Mouse (Mus musculus) gonadal fat pad, adult 2 months (tissue): Measurements from ENCODE around the gene Gm28047. TPM values are rescaled to one million over a fixed set of nuclear protein-coding genes. Genes with fewer than 3 reads are reported as not detected.

Source experiments
- DNase-seq: peaks from one replicate; pipeline ENCODE4 v3.0.0-alpha.2; 2012; ENCODE audit warnings: low read depth
- polyA plus RNA-seq: library from polyadenylated mRNA; depleted of rRNA; stranded (reverse); fragments of >200 nt; gene quantifications from 2 replicates; pipeline ENCODE4 v1.2.3, GENCODE M21; 2012

Gene Gm28047
- polyA plus RNA-seq, 1 experiment: not detected

DNA sequence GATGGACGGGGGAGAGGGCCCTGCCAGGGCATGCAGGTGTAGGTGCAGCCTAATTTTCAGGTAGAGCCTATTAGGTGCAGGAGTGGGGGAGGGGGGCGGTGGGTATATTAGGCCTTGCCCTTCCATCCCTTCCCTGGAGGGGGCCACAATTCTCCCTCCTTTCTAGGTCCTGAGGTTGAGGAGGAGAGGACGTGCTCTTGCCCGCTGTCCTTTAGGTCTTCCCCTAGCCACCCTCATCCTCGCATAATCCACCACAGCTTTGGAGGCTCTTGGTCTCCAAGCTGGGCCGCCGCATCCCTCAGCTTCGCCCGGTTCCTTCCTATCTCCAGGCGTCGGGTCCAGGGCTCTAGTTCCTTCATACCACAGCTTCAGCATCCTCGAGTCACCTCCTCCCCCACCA lies 108.6 kb downstream of the Gm28047 start:
- DNase-seq: no peak

DNA sequence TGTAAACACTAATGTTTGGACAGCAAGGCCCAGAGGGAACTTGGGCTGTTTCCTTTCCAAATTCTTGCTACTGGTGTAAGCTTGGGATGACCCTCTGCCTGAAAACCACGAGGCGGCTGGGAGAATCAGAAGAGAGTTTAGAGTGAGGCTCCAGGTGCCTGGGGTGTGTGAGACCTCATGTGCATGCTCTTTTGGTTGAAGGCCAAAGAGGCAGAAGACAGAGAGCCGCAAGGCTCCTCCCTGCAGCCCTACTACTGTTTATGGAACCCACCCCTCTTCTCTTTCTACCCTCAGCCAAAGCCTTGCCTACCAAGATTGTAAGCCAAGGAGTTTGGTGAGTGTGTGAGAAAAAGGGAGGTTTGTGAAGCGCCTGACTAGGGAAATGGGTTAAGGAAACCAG lies 109.1 kb downstream of the Gm28047 start:
- DNase-seq: no peak

DNA sequence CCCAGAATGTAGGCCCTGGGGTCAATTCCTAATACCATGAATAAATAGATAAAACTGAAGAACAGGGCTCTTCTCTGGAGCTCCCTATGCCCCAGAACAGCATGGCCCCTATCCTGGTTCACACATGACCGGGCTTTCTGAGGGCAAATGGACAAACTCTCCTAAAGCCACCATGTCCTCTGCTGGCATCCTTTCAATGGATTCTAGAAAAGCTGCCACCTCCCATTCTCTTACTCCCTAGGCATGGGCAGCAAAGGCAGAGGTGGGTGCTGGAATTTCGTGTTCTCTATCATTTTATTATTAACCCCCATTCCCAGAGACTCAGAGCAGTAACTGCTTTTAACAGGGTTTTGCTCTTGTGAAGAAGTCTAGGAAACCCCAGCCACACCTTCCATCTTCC lies 109.6 kb downstream of the Gm28047 start:
- no peak for DNase-seq

DNA sequence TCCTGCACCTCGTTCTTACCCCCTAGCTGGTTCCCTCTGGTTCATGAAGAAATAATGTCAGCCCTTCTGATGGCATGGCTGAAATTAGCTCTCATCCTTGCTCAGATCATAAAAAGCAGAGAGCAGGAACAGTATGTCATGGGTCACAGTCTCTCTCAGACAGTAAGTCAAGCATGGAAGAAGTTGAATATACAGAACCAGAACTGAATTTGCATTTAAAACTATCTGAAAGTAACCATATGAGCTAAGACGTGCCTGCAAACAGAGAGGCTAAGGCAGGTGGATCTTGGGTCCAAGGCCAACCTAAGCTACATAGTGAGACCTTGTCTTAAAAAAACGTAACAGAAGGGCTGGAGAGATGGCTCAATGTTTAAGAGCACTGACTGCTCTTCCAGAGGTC lies 111.9 kb downstream of the Gm28047 start:
- DNase-seq: no peak

DNA sequence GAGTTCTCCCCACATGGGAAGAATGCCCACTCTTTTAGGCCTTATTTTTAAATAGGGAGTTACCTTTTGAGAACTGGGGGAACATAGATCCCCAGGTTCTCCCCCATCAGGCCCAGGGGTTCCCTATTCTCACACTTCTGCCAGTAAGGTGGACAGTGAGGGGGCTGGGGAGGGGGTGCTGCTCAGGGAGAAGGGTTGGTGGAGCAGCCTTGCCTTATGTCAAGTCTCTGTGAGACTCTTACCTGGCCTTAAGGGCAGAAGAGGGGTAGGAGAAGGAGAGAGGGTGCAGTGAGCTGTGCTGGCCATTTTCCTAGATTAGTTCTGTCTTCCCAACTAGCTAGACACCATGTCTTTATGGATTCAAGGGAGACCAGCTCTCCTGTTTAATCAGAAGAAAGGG lies 112.4 kb downstream of the Gm28047 start:
- DNase-seq: no peak

DNA sequence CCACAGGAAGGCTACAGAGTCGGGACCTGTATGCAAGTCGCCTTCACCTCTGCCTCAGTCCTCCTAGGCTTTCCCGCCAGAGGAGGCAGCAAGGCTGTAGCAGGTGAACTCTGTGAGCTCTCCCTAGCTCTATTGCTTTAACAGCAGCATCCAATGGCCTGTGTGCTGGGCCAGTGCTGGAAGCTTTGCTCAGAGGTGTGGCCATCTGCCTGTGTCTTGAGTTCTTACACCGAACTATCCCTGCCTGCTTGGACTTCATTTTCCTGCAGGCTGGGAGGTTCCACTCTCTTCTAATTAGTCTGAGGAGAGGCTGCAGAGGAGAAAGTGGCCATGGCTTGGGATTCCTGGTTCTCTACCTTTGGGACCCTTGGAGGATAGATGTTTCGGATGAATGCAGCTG lies 112.9 kb downstream of the Gm28047 start:
- no peak for DNase-seq

DNA sequence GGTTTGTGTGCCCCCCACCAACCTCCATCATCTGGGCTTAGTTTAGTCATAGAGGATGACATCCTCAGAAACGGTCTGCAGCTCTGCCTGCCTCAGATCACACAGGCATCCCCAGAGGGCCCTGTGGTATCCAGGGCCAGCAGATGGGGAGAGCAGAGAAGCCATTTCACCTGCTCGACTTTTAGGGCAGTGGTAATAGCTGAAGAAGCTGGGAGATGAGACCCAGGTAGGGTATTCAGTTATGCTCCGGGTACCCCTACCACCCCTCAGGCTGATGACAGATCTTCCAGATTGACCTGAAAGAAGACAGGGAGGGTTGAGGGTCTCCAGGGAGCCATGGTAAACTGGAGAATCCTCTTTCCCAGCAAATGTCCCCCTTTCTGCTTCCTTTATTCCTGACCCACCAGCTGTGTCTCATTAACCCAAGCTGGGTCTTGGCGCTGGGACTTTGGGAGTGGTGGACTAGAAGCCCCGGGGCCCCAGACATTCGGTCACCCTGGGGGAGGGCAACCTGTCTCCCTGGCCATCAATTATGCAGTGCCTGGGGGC lies 113.5 kb downstream of the Gm28047 start:
- no peak for DNase-seq

DNA sequence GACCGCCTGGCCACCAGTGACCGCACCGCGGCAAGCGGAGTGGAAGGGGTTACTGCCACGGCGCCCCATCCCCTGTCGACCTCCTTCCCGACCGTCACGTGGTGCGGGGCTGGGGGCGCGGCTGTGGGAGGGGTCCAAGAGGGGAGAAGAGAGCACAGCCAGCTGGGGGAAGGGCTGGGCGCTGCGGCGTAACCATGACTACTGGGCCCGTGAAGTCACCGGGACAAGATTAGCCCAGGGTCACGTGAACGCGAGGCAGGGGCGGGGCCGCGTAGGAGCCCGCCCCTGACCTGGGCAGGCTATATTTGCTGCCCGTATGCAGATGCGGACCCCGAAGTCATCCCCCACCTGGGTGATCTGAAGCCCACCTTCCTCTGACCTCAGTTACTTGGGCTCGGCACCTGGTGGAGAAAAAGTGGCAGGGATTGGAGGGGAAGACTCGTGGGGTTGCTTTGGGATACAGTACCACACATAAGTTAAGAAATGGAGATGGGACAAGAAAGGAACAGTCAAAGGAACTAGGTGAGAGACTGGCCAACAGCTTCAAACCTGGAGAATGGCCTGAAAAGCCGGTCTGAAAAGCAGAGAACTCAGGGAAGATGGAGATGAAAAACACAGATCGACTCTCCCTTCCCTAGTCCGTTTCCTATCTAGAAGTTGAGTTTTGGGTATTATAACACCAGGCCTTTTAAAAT lies 114.1 kb downstream of the Gm28047 start:
- no peak for DNase-seq

DNA sequence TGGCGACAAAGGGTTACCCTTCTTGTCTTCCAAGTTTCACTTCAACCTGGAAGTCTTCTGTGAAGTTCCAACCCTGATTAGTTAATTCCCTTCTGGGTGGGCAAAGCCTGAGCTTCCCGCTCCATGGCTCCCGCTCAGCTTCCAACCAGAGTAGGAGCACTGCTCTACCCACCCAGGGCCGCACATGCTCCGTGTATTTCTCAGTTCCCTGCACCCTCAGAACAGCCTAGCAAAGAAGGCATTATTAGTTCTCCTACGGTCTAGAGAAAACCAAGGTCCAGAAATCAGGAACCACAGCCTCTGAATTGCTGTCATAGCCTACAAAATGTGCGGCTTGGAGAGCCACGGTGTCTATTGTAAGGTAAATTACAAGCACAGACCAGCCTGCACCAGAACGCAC lies 114.8 kb downstream of the Gm28047 start:
- no peak for DNase-seq

DNA sequence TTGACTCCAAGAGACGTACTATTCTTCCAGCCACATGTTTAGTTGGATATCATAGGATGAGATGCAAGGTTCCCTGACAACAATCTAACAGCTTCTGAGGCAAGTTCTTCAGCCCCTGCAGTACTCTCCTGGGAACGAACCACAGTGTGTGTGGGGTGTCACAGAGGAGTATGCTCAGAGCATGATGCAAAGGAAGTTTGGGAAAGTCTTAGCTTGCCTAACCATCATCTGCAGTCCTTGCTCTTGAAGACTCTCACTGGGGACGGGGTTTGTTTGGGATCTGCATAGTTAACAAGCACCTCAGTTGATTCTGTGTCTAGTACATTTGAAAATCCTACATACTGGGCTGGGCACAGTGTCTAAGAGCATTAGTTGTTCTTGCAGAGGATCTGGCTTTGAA lies 116.5 kb downstream of the Gm28047 start:
- DNase-seq: no peak

DNA sequence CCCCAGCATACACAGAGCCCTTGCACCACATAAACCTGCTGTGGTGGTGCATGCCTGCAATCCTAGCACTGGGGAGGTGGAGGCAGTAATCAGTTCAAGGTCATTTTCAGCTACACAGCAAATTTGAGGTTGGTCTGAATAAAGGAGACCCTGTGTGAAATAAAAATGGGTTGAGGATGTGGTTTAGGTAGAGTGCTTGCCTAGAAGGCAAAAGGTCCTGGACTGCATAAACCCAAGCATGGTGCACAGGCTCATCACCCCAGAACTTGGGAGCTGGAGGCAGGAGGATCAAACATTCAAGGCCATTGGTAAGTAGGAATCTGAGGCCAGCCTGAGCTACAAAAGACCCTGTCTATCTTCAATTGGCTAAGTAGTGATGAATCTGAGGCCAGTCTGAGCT lies 117.3 kb downstream of the Gm28047 start:
- no peak for DNase-seq

DNA sequence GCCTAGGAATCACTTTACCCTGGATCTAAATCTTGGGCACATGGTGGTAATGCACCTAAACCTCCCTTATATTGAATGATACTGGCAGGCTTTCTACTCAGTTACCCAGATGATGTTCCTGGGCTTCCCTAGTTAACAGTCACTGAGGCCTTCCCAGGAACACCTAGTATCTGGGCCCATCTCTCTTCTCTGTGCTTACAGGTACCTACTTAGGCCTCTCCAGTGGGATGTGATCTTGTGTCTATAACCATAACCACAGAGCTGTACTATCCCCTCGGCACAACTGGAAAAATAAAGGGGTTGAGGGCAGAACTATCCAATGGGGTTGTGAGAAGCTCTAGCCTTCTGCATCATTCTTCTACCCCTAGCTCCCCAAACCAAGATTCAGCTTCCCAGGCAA lies 118.0 kb downstream of the Gm28047 start:
- DNase-seq: no peak

DNA sequence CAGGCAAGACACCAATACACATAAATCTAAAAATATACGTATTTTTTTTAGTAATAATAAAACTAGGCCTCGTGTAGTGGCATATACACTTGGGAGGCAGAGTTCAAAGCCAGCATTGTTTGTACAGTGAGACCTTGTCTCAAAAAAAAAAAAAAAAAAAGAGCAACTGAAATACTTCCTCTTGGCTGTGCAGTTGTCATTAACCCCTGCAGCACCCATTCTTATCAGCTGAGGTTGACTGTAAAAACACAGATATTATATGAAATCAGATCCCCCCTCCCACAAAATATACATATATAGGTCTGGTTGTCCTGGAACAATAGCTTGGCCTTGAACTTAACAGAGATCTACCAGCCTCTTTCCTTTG lies 118.4 kb downstream of the Gm28047 start:
- DNase-seq: no peak

DNA sequence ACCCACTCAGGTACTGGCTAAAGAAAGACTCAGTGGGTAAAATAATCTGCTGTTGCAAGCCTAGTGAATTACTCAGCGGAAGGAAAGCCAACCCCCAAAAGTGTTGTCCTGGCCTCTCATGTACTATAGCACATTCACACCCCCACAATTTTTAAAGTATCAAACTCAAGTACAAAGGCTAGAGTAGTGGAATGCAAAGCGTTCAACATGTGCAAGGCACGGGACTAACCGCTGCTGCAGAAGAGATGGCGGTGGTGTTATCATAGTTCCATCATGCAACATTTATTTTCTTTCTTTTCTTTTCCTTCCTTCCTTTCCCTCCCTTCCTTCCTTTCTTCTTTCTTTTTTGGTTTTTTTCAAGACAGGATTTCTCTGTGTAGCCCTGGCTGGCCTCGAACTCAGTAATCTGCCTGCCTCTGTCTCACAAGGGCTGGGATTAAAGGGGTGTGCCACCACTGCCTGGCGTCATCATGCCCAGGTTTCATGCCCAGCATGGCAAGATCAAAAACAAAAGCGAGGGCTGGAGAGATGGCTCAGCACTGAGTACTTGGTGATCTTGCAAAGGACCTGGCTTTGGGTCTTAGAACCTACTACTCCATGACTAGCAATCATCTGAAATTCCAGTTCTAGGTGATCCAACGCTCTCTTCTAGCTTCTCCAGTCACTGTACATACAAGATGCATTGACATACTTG lies 119.0 kb downstream of the Gm28047 start:
- no peak for DNase-seq

DNA sequence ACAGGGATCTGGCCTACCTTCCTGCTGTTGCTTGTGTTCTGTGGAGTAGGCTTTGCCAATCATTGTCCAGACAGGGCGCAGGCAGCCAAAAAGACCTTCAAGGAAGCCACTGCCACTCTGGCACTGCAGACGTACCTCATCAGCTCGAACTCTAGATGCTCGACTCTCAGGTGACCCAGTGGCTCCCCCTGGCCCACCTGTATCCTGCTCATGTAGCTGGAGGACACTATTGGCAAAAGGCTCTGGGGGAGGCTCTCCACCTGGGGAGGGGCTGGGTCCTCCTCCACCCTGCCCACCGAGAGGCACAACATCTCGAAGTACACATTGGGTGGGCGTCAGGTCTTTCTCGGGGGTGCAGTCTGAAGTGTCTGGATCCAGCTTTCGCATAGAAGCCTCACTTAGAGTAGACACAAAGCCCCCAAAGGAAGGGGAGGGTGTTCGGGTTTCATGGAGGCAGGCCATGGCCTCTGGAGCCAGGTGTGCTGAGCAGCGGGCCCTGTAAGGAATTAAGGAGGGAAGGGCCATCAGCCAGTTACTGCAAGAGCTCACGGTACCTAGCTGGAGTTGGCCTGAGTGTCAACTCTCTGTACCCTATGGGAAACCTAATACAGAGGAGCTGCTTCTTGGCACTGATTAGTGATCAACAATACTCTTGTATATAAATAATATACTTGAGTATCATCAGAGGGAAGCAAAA lies 119.6 kb downstream of the Gm28047 start:
- DNase-seq: no peak

DNA sequence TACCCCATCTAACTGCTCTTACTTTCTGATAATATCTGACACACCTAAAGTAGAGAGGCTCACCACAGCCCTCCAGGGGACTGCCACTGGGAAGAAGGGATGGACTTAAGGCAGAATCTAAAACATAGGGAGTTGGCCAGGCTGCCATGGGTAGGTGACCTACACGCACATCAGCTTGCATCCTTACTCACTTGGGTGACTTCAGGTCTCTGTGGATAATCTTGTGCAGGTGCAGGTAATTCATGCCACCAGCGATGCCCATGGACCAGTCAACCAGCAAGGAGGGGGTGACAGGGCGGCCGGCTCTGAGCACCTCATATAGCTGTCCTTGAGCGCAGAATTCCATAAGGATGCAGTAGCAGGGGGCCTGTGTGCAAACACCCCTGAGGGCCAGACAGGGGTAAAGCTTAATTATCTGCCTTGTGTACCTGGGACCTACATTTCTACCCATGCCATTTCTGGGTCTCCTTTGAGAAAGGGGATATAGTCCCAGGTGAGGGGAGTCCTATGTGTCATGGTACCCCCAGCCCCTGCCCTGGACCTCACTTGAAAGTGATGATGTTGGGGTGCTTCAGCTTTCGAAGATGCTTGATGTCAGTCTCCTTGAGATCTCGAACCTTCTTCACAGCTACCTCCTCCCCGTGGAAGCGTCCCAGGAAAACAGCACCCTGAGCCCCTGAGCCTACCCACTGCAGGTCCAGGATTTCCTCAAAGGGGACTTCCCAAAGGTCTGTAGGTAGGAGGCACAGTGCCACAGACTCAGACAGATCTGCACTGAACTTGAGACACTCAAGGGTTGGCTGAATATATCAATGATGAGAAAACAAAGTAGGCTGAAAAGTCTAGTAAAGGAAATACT lies 120.7 kb downstream of the Gm28047 start:
- no peak for DNase-seq

DNA sequence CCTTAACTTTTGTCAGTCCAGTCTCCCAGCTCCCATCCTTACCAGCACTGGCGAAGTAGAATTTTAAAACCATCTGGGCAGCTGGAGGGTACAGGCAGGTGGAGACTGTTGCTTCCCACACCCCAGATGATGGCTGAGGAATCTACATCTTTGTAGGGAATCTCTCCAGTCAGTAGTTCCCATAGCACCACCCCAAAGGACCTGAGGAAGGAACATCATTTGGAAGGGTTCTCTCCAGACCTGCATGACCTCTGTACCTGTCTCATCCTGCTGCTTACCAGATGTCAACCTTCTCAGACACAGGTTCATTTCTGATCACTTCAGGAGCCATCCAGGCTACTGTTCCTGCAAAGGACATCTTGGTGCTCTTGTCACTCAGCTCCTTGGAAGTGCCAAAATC lies 121.4 kb downstream of the Gm28047 start, which contains the start of gene Gm10337:
TSS of gene Gm10337 (plus strand) at position 276 of the 400 bp plus-strand sequence.
- DNase-seq: no peak

DNA sequence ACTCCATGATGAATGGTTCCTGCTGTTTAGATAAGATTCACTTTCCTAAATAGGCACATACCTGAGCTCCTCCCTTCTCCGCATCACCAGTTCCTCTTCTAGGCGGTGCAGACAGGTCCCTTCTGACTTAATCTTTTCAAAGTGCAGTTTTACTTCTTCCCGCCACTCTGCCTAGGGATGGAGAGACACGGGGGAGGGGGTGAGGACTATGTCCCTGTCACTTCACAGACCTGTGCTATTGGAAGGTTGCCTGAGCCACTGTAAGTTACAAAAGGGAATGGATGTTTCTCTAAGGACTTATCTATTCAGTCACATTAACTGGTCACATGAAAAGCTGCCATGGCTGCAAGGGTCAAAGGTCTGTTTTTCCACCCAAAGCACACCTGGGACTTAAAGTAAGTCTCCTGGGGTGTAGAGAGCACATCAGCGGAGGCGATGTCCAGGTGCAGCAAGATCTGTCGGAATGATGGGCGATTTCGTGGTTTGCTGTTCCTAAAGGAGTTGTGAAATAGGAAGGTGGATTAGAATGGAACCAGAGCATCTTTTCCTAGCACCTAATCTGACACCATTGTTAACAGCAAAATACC lies 122.5 kb downstream of the Gm28047 start:
- no peak for DNase-seq

DNA sequence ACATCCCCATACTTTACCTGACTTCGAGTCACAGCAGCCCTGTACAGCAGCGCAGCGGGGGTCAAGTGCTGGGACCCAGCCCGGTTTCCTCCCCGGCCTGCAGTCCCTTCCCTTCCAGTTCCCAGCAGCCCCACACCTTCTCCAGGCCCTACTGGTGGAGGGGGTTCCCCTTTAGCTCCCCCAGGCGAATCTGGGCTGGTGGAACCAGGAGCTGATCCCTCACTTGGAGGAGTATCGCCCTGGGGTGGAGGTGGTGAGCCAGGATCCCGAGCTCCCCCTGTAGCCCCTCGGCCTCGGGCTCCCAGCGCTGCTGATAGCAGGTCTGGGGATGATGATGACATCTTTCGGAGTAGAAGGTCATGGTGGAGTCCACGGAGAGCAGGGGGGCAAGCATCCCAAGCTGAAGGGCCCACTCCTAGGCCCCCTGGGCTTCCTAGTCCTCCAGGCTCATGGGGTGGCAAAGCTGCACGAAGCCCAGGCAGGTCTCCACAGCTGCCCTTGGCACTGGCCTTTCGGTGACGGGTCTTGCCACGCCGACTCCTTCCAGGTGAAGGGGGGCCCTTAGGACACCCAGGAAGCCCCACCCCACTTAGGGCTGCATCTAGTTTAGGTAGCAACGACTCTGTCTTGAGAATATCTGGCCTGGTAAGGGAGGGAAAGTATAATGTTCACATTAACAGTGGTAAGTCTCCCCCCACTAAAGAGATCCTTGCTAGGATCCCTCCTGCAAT lies 123.6 kb downstream of the Gm28047 start:
- DNase-seq: no peak

DNA sequence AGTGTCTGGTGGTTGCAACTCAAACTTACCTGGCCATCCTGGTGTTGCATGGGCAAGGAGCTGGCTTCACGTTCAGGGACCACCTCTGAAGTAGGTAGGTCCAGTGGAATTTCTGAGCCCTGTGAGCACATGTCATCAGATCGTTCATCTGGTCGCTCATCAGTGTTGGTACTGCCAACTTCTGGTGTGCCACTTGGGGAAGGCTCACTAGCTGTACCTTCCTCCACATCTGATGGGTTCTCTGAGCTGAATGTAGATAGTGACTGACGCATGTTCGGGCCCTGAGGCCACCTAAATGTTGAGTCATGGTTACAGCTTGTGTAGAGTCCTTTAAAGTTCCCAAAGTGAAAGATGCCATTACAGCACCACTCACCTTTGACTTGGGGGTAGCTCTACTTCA lies 124.4 kb downstream of the Gm28047 start:
- DNase-seq: no peak

DNA sequence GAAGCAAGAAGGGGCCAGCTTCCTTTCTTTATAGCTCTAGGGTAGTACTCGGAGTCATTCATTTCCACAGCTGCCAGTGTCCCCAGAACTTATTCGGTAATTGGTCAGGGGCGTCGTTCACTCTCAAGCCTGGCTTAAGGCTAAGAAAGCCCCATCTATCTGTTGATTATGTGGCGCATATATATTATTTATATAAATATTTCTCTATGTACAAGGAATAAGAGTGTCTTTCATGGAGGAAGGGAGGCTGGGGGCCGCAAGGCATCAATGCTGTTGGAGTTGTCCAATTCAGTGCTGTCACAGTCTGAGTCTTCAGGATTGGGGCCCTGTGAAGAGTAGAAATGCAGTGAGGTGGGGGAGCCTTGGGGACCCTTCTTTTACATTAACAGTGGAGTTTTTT lies 125.0 kb downstream of the Gm28047 start:
- DNase-seq: no peak
